Mouse (Mus musculus): Measurements from ENCODE around the gene Get4. TPM values are rescaled to one million over a fixed set of nuclear protein-coding genes. Genes with fewer than 3 reads are reported as not detected.

Get4 gene
- polyA plus RNA-seq, 1 experiment from 2014 or later: 109 TPM

DNA sequence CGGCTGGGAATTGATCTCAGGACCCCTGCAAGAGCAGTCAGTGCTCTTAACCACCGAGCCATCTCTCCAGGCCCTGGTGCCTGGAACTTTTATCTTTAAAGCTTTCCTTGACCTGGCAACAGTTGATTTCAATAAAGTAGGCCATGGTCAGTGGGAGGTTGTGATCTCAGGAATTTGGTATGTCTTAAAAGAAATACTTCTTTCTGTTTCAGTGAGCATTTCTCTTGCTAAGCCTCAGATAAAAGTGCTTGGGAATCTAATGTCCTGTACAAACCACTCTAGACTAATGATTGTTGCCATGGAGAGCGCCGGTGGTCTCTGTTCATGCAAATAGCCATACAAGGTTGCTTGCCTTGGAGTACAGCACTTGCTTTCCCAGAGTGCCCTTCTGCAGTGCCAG lies 5.7 kb downstream of the Get4 start:
- H3K4me1 ChIP-seq (replicated peaks): peaks cover 85% of the 10 kb centered on the region
- H3K27me3 ChIP-seq: no peaks in the 10 kb centered on the region
- no peak overlapping the region for H3K4me2 ChIP-seq
- no peaks in the 10 kb centered on the region for H3K9me3 ChIP-seq (replicated peaks)
- H3K4me3 ChIP-seq (replicated peaks): no peak overlapping the region
- peaks cover 82% of the 10 kb centered on the region for H3K36me3 ChIP-seq (replicated peaks)
- no peak for ATAC-seq (ENCODE audit: insufficient read depth)
- H3K27ac ChIP-seq (replicated peaks): no peak overlapping the region
- no peak overlapping the region for H3K9ac ChIP-seq
- WGBS (ENCODE audit: insufficient replicate concordance): 68% methylated on average over 4 of the region's 4 CpGs

DNA sequence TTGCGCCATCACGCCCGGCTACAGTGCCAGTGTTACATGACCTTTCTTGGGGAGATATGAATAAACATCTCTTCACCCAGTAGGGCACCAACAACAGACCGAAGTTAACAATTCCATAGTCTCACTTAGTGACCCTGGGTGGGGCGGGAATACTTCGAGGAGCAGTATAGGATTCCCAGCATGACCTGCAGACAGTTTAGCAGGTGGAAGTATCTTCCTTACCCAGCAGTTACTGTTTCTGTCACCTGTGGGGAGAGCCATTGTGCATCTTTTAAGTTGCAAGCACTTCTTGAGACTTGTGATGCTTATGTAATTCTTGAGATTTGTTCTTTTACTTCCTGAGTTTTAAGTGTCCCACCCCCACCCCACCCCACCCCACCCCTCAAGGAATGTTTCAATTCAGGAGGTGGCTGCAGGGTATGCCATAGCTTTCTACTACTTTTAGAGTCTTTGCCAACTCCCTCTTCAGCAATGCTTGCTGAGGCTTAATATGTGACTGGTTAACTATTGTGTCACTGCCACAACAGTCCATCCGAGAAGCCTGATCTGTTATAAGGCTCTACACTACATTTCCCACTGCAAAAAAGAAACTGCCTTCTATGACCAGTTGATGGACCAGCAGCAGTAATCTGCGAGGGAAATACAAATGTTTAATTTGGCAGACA lies 6.4 kb downstream of the Get4 start:
- Histone ChIP-seq H3K4me2 (no peak overlapping the region), H3K9ac (no peak overlapping the region), H3K27me3 (no peaks in the 10 kb centered on the region), H3K27ac (replicated peaks) (no peak overlapping the region), H3K9me3 (replicated peaks) (no peaks in the 10 kb centered on the region), H3K4me3 (replicated peaks) (no peak overlapping the region), H3K36me3 (replicated peaks) (peaks cover 89% of the 10 kb centered on the region), H3K4me1 (replicated peaks) (peaks cover 79% of the 10 kb centered on the region)
- WGBS (ENCODE audit: insufficient replicate concordance): 80% methylated on average over 8 of the region's 8 CpGs
- no peak for ATAC-seq (ENCODE audit: insufficient read depth)

DNA sequence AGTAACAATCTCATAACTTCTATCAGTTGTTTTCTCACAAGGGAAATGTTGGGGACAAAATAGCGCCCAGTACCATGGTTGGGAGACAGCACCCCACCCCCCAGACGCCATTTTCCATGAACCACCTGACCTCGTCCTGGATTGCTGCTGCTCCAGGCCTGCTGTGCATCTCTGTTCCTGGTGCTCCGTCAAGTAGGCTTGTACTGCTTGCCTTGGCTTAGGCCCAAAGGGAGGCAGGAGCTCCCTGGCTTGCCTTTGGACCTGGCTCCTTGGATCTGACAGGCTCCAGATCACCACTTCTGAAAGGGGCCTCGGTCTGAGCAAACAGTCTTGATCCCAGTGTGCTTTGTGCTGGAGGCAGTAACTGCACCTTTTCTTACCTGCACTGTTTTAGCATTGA lies 7.7 kb downstream of the Get4 start:
- no peaks in the 10 kb centered on the region for H3K9me3 ChIP-seq (replicated peaks)
- no peak overlapping the region for H3K4me3 ChIP-seq (replicated peaks)
- H3K9ac ChIP-seq: no peak overlapping the region
- no peak overlapping the region for H3K4me2 ChIP-seq
- WGBS (ENCODE audit: insufficient replicate concordance): 73% methylated on average over 5 of the region's 5 CpGs
- H3K4me1 ChIP-seq (replicated peaks): peaks cover 65% of the 10 kb centered on the region
- no peak for ATAC-seq (ENCODE audit: insufficient read depth)
- H3K27me3 ChIP-seq: no peaks in the 10 kb centered on the region
- H3K36me3 ChIP-seq (replicated peaks): peaks cover 98% of the 10 kb centered on the region
- H3K27ac ChIP-seq (replicated peaks): no peak overlapping the region

DNA sequence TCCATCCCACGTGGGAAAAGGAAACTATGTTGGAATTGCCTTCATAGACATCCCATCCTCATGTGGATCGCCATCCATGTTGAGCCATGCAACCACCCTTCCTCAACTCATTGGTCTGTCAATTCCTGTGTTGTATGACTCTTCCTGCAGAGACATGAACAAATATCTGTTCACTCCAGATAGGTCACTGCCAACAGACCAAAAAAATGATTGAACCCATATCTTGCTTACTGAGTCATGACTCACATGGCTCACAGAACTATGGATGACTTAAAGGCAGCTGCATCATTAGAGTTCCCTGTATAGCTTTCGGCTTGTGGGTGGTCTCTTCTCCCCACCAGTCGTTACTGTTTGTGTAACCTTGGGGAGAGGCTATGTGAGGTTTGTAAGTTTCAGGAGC lies 9.3 kb downstream of the Get4 start:
- ATAC-seq (ENCODE audit: insufficient read depth): no peak
- Histone ChIP-seq H3K27ac (replicated peaks) (no peak overlapping the region), H3K4me2 (no peak overlapping the region), H3K4me1 (replicated peaks) (peaks cover 50% of the 10 kb centered on the region), H3K4me3 (replicated peaks) (no peak overlapping the region), H3K9ac (no peak overlapping the region), H3K36me3 (replicated peaks) (peaks cover 99% of the 10 kb centered on the region), H3K27me3 (no peaks in the 10 kb centered on the region), H3K9me3 (replicated peaks) (no peaks in the 10 kb centered on the region)
- WGBS (ENCODE audit: insufficient replicate concordance): 75% methylated on average over 4 of the region's 4 CpGs

DNA sequence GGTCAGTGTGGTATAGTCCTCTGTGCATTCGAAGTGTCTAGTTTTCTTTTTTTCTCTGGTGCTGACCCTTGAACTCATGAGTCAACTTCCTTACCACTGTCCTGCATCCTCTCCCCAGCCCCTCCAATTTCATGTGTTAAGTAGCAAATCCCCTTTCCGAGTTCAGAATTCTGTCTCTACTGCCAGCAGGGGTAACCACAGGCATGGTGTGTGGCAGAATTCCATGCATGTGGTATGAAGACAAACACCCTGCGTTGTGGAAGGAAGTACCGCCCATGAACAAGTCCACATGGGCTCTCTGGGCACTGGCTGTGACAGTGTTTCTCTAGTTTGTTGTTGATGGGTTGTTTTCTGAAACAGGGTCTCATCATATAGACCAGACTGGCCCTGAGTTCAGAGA lies 15.5 kb downstream of the Get4 start:
- Histone ChIP-seq H3K4me1 (replicated peaks) (peaks cover 8% of the 10 kb centered on the region; the same call in 1 of the 2 replicates), H3K27me3 (no peaks in the 10 kb centered on the region), H3K4me3 (replicated peaks) (no peak overlapping the region), H3K9ac (no peak overlapping the region), H3K9me3 (replicated peaks) (no peaks in the 10 kb centered on the region), H3K27ac (replicated peaks) (no peak overlapping the region), H3K36me3 (replicated peaks) (peaks cover 74% of the 10 kb centered on the region), H3K4me2 (no peak overlapping the region)
- ATAC-seq (ENCODE audit: insufficient read depth): no peak
- 75% methylated on average over 4 of the region's 4 CpGs for WGBS (ENCODE audit: insufficient replicate concordance)

DNA sequence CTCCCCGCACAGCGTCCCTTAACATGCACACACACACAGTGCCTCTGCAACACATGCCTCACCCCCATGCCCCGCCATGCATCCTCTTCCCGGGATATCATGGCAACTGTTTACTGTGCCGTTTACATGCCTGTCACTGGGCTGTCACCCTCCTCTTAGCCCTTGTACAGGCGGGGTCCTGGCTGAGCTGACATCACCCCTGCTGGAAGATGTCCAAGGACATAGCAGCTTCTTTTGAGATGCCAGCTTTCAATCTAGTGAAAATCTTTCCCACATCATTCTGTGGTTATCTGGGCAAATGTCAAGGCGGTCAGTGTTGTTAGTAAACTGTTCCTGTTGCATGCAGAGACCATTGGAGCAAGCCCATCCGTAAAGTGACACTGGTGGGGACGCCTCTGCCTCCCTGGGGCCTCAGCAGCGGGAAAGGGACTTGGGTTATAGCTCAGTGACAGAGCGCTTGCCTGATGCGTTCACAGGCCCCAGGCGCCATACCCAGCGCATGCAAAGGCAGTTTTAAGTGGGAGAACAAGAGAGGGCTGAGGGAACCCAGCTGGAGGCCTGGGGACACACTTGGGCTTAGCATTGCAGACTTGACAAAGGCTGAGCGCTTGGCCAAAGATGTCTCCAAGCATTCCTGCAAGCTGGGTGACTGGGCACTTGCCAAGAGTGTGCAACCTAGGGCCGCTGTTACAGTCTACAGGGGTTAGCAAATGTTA lies 18.8 kb downstream of the Get4 start:
- H3K4me3 ChIP-seq (replicated peaks): no peak overlapping the region
- H3K9me3 ChIP-seq (replicated peaks): no peaks in the 10 kb centered on the region
- H3K9ac ChIP-seq: no peak overlapping the region
- H3K4me1 ChIP-seq (replicated peaks): peaks cover 8% of the 10 kb centered on the region; the same call in 1 of the 2 replicates
- WGBS (ENCODE audit: insufficient replicate concordance): 78% methylated on average over 16 of the region's 16 CpGs
- no peaks in the 10 kb centered on the region for H3K27me3 ChIP-seq
- 0 out of 2 replicates have a peak, but pooled peaks have one; percentile 29 for ATAC-seq (ENCODE audit: insufficient read depth)
- H3K4me2 ChIP-seq: no peak overlapping the region
- H3K27ac ChIP-seq (replicated peaks): no peak overlapping the region
- H3K36me3 ChIP-seq (replicated peaks): peaks cover 41% of the 10 kb centered on the region

DNA sequence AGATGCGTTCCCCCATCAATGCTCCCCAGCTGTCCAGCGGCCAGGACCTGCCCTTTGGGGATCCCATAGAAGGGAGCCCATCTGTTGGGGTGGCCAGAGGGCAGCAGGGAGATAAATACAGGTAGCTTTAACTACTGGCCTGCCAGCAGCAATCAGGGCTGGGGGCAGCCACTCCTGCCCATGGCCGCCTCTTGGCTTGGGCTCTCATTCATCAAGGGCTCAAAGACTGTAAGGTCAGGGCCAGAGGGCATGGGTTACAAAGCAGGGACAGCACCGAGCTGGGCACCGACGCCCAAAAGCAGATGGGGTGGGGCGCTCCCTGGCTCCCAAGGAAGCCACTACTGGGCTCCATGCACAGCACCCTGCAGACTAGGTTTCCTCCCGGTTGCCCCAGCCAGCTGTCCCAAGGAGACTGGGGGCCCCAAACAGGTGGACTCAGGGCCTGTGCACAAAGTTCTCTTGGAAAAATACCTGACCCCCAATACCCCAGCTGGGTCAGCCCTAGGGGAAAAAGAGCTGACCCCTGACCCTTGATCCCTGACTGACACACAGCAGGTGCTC lies 19.9 kb downstream of the Get4 start:
- 60% methylated on average over 8 of the region's 8 CpGs for WGBS (ENCODE audit: insufficient replicate concordance)
- peaks cover 8% of the 10 kb centered on the region; the same call in 1 of the 2 replicates for H3K4me1 ChIP-seq (replicated peaks)
- H3K4me2 ChIP-seq: no peak overlapping the region
- ATAC-seq (ENCODE audit: insufficient read depth): no peak
- no peak overlapping the region for H3K9ac ChIP-seq
- H3K4me3 ChIP-seq (replicated peaks): no peak overlapping the region
- H3K27me3 ChIP-seq: no peaks in the 10 kb centered on the region
- no peak overlapping the region for H3K27ac ChIP-seq (replicated peaks)
- no peaks in the 10 kb centered on the region for H3K9me3 ChIP-seq (replicated peaks)
- H3K36me3 ChIP-seq (replicated peaks): peaks cover 30% of the 10 kb centered on the region

DNA sequence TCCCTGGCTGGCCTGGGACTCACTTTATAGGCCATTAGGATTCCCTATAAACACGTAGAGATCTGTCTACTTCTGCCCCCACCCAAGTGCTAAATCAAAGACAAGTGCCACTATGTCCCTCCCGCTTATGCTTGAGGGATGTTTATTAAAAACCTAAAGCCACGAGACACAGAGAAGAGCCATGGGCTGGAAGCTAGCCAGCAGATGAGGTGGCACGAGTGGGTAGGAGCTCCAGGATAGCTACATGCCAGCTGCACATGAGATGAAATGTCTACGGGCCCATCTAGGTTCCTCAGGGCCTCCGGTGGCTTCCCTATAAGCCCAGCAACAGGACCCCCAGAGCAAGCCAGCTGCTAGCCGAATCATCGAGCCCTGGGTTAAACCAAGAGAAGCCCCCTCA lies 25.2 kb downstream of the Get4 start:
- no peak for ATAC-seq (ENCODE audit: insufficient read depth)
- 72% methylated on average over 8 of the region's 8 CpGs for WGBS (ENCODE audit: insufficient replicate concordance)
- no peaks in the 10 kb centered on the region for H3K9me3 ChIP-seq (replicated peaks)
- no peak overlapping the region for H3K27ac ChIP-seq (replicated peaks)
- H3K4me2 ChIP-seq: no peak overlapping the region
- no peaks in the 10 kb centered on the region for H3K36me3 ChIP-seq (replicated peaks)
- H3K27me3 ChIP-seq: no peaks in the 10 kb centered on the region
- peaks cover 3% of the 10 kb centered on the region for H3K4me1 ChIP-seq (replicated peaks)
- no peak overlapping the region for H3K4me3 ChIP-seq (replicated peaks)
- H3K9ac ChIP-seq: no peak overlapping the region

DNA sequence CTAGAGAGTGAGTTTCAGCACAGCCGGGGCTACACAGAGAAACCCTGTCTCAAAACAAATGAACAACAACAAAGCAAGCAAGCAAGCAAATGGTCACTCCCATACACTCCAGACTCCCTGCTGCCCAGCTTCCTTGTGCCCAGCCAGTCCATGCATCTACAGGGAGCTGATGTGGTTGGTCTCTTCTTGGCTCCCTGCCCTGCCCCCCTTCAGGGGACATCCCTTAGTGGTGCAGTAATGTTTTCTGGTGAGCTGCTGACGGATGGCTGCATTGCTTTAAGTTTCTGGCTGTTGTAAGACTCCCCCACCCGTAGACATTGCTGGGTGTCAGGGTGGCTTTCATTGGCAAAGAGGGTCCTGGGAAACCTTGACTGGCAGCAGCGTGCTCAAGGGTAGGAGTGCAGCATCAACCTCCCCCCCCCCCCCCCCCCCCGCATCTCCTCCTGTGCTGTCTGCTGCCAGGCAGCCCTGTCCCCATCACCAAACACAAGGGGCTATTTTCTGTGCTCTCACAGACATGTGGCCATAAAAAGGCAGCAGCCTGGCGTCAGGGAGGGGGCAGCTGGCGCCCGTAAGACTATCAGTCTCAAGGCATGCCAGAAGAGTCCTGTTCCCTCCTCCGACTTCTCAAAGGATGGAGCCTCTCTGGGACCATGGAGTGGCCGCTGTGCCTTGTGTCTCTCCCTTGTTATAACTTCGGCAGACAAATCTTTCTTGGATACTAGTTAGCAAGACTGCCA lies 29.4 kb downstream of the Get4 start:
- WGBS (ENCODE audit: insufficient replicate concordance): 54% methylated on average over 10 of the region's 11 CpGs

DNA sequence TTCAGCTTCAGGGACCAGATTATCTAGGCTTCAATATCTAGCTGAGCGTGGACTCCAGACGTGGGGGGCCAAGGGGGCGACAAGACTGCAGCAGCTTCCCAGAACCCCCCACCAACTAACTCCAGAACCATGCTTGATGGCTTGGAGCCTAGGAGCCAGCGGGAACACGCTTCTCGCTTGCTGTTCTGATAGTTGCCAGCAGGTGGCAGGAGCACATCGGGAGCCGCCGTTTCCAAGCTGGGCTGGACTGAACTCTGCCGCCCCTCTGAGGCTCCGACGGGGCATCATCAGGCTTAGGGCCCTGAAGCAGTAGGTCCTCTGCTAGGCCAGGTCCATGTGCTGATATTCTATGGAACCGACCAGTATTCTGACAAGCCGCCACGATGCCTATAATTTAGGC lies 30.1 kb downstream of the Get4 start:
- Histone ChIP-seq H3K27ac (replicated peaks) (no peak overlapping the region), H3K4me2 (no peak overlapping the region)
- peak; percentile 10; the same call in 1 of the 2 replicates for ATAC-seq (ENCODE audit: insufficient read depth)

More for the DNA sequence above, 29.4 kb downstream of the Get4 start:
- ATAC-seq (ENCODE audit: insufficient read depth): no peak
- no peaks in the 10 kb centered on the region for H3K36me3 ChIP-seq (replicated peaks)
- H3K4me3 ChIP-seq (replicated peaks): no peak overlapping the region
- no peak overlapping the region for H3K4me2 ChIP-seq
- H3K9me3 ChIP-seq (replicated peaks): no peaks in the 10 kb centered on the region
- H3K27ac ChIP-seq (replicated peaks): no peak overlapping the region
- no peaks in the 10 kb centered on the region for H3K27me3 ChIP-seq
- H3K4me1 ChIP-seq (replicated peaks): peaks cover 28% of the 10 kb centered on the region
- no peak overlapping the region for H3K9ac ChIP-seq

More for the DNA sequence above, 30.1 kb downstream of the Get4 start:
- WGBS (ENCODE audit: insufficient replicate concordance): 4% methylated on average over 15 of the region's 15 CpGs
- H3K36me3 ChIP-seq (replicated peaks): no peaks in the 10 kb centered on the region
- no peak overlapping the region for H3K9ac ChIP-seq
- no peaks in the 10 kb centered on the region for H3K27me3 ChIP-seq
- no peaks in the 10 kb centered on the region for H3K9me3 ChIP-seq (replicated peaks)
- H3K4me3 ChIP-seq (replicated peaks): no peak overlapping the region
- H3K4me1 ChIP-seq (replicated peaks): peaks cover 34% of the 10 kb centered on the region

Measured in liver, embryonic 15.5 days (tissue).